Mouse (Mus musculus) right cerebral cortex, postnatal 36 days (tissue): ENCODE measurements around the gene Acad9.
"Not testable (repeated sequence)": the region's sequence is repeated elsewhere in the genome, so short reads cannot be mapped to it uniquely, and the experiment has no call there.

ENCODE experiments used
- DNase-seq, 2 experiments: peaks; one replicate each; pipeline ENCODE4 v3.0.0; 2022; ENCODE audit warnings: low spot score in 2 of 2, mixed read lengths in 1 of 2

Gene Acad9

GRCm38 (mm10) chr3:36087591-36087990 is 21.8 kb downstream of the Acad9 start:
- DNase-seq, result no peak

- no peak for DNase-seq
These were observed 29.6 kb downstream of the Acad9 start for GRCm38 (mm10) chr3:36095371-36095770.

DNA sequence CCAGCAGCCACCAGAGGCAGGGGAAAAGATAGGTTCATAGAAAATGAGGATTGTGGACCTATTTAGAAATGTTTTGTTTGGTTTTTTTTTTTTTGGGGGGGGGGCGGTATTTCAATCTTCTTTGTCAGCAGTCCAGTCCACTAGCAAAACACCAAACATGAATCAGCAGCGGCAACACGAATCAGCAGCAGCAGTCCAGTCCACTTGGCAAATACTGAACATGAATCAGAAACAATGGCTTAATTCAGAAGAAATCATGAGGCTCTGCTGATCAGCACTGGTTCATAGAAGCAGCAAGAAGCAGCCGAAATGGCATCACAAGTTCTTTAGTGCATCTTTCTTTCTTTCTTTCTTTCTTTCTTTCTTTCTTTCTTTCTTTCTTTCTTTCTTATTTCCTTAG is 50.3 kb downstream of the Acad9 start:
- no peak for DNase-seq

GRCm38 (mm10) chr3:36119684-36120548 is 54.1 kb downstream of the Acad9 start:
- DNase-seq, result no peak

DNA sequence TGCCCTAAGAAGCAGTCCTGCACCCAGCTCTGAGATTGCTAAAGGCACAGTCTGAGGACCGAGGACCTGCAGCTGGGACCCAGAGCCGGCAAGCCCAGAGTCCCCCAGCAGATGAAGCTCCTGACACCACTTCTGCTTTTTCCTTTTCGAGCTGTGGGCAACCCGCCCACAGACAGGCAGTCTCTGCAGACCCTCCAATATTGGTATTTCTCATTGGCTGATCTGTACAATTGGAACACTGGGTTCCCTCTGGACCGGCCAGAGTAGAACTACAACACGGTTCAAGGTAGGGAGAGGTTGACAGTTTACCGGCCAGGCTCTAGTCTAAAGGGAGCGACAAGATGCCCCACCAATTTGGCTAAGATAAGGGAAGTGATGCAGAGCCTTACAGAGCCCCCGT is 60.4 kb downstream of the Acad9 start:
- DNase-seq, result not testable (repeated sequence)

DNA sequence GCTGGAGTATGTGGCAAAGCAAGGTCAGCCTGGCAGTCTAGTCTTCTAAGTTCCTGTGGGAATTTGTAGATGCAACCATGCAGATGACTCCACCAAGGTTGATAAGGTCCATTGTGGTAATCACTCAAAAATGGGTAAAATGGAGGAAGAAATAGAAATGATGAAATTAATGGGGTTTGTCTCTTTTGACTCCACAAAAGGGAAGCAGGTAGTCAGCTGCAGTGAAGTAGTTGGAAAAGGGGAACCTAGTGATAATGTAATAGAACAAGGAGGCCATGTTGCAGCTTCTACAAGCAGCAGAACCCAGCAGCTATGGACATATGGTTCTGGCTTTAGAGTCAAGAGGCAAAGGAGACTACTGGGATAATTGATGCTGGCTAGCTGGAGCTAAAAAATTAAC is 70.4 kb downstream of the Acad9 start:
- DNase-seq, result no peak

GRCm38 (mm10) chr3:36137560-36137959 is 71.8 kb downstream of the Acad9 start:
- no peak for DNase-seq

- no peak for DNase-seq
These were observed 72.4 kb downstream of the Acad9 start for GRCm38 (mm10) chr3:36138171-36138660.

DNA sequence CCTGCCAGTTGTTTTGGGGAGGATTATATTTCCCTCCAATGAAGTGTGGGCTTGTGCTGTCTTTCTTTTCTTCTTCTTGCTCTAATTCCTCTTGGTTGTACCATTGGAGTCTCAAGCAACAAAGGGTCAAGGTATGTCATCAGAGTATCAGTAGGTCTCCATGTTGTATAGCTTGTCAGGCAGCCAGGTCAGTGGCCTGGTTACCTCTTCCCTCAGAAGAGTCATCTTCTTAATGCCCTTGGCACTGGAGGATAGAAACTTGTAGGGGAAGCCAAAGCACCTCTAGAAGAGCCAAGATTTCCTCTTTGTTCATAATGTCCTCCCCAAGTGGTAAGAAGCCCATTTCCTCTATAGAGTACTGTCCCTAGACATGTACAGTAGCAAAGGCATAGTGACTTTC is 73.2 kb downstream of the Acad9 start:
- DNase-seq, result no peak
